Mouse (Mus musculus): ENCODE data around the gene Lactbl1. TPM values are rescaled to one million over a fixed set of nuclear protein-coding genes. Genes with fewer than 3 reads are reported as not detected.

The Lactbl1 gene
- polyA plus RNA-seq, 1 experiment: 1.1 TPM

- Histone ChIP-seq H3K27me3 (ENCODE audit: control insufficient read depth, insufficient read depth, low read length) (no peaks in the 10 kb centered on the region), H3K36me3 (ENCODE audit: control insufficient read depth, insufficient read depth, low read length) (no peaks in the 10 kb centered on the region), H3K4me1 (replicated peaks; ENCODE audit: control insufficient read depth, insufficient read depth, low read length) (peaks cover 8% of the 10 kb centered on the region), H3K27ac (ENCODE audit: control insufficient read depth, insufficient read depth, low read length) (no peak overlapping the region), H3K4me3 (ENCODE audit: control insufficient read depth, insufficient read depth, low read length) (no peak overlapping the region)
- no peak for TF ChIP-seq CTCF (IDR thresholded peaks at IDR 0.05; ENCODE audit: borderline replicate concordance, control insufficient read depth, extremely low read depth, insufficient read depth, low read length, poor library complexity)
- TF ChIP-seq POLR2A (IDR thresholded peaks at IDR 0.05; ENCODE audit: control insufficient read depth, extremely low read depth, insufficient read depth, low read length, poor library complexity): no peak
- DNase-seq: no peak
- WGBS: 75% methylated on average over 7 of the region's 7 CpGs
These were observed 24.0 kb upstream of the Lactbl1 start for GRCm38 (mm10) chr4:136598268-136598876.

- Histone ChIP-seq H3K36me3 (ENCODE audit: control insufficient read depth, insufficient read depth, low read length) (no peaks in the 10 kb centered on the region), H3K27ac (ENCODE audit: control insufficient read depth, insufficient read depth, low read length) (no peak overlapping the region), H3K4me3 (ENCODE audit: control insufficient read depth, insufficient read depth, low read length) (no peak overlapping the region), H3K4me1 (replicated peaks; ENCODE audit: control insufficient read depth, insufficient read depth, low read length) (peaks cover 8% of the 10 kb centered on the region), H3K27me3 (ENCODE audit: control insufficient read depth, insufficient read depth, low read length) (no peaks in the 10 kb centered on the region)
- no peak for TF ChIP-seq POLR2A (IDR thresholded peaks at IDR 0.05; ENCODE audit: control insufficient read depth, extremely low read depth, insufficient read depth, low read length, poor library complexity)
- DNase-seq: no peak
- WGBS: over 99% methylated on average over 3 of the region's 3 CpGs
These were observed 22.6 kb upstream of the Lactbl1 start for GRCm38 (mm10) chr4:136599869-136600268.

GRCm38 (mm10) chr4:136600536-136600935 is 21.9 kb upstream of the Lactbl1 start:
- TF ChIP-seq CTCF (IDR thresholded peaks at IDR 0.05; ENCODE audit: borderline replicate concordance, control insufficient read depth, extremely low read depth, insufficient read depth, low read length, poor library complexity) (no peak), POLR2A (IDR thresholded peaks at IDR 0.05; ENCODE audit: control insufficient read depth, extremely low read depth, insufficient read depth, low read length, poor library complexity) (no peak)
- 95% methylated on average over 2 of the region's 2 CpGs for WGBS

GRCm38 (mm10) chr4:136601476-136601875 is 20.9 kb upstream of the Lactbl1 start:
- Histone ChIP-seq H3K4me3 (ENCODE audit: control insufficient read depth, insufficient read depth, low read length) (peak overlapping the region; percentile 96), H3K4me1 (replicated peaks; ENCODE audit: control insufficient read depth, insufficient read depth, low read length) (peaks cover 8% of the 10 kb centered on the region), H3K36me3 (ENCODE audit: control insufficient read depth, insufficient read depth, low read length) (no peaks in the 10 kb centered on the region), H3K27me3 (ENCODE audit: control insufficient read depth, insufficient read depth, low read length) (no peaks in the 10 kb centered on the region), H3K27ac (ENCODE audit: control insufficient read depth, insufficient read depth, low read length) (no peak overlapping the region)
- peak; percentile 13 for DNase-seq
- TF ChIP-seq CTCF (IDR thresholded peaks at IDR 0.05; ENCODE audit: borderline replicate concordance, control insufficient read depth, extremely low read depth, insufficient read depth, low read length, poor library complexity) (no peak), POLR2A (IDR thresholded peaks at IDR 0.05; ENCODE audit: control insufficient read depth, extremely low read depth, insufficient read depth, low read length, poor library complexity) (no peak)
- 1% methylated on average over 13 of the region's 13 CpGs for WGBS

More at GRCm38 (mm10) chr4:136600536-136600935, 21.9 kb upstream of the Lactbl1 start:
- Histone ChIP-seq H3K4me1 (replicated peaks; ENCODE audit: control insufficient read depth, insufficient read depth, low read length) (peaks cover 8% of the 10 kb centered on the region), H3K4me3 (ENCODE audit: control insufficient read depth, insufficient read depth, low read length) (no peak overlapping the region), H3K27me3 (ENCODE audit: control insufficient read depth, insufficient read depth, low read length) (no peaks in the 10 kb centered on the region), H3K36me3 (ENCODE audit: control insufficient read depth, insufficient read depth, low read length) (no peaks in the 10 kb centered on the region), H3K27ac (ENCODE audit: control insufficient read depth, insufficient read depth, low read length) (no peak overlapping the region)
- no peak for DNase-seq

- DNase-seq: peak; percentile 45
- no peaks in the 10 kb centered on the region for H3K27me3 ChIP-seq (ENCODE audit: control insufficient read depth, insufficient read depth, low read length)
- no peaks in the 10 kb centered on the region for H3K36me3 ChIP-seq (ENCODE audit: control insufficient read depth, insufficient read depth, low read length)
- TF ChIP-seq POLR2A (IDR thresholded peaks at IDR 0.05; ENCODE audit: control insufficient read depth, extremely low read depth, insufficient read depth, low read length, poor library complexity) (no peak), CTCF (IDR thresholded peaks at IDR 0.05; ENCODE audit: borderline replicate concordance, control insufficient read depth, extremely low read depth, insufficient read depth, low read length, poor library complexity) (no peak)
- peaks cover 8% of the 10 kb centered on the region for H3K4me1 ChIP-seq (replicated peaks; ENCODE audit: control insufficient read depth, insufficient read depth, low read length)
- 2% methylated on average over 68 of the region's 68 CpGs for WGBS
- peak overlapping the region; percentile 96 for H3K4me3 ChIP-seq (ENCODE audit: control insufficient read depth, insufficient read depth, low read length)
- peak overlapping the region; percentile 6; the same call in 1 of the 2 replicates for H3K27ac ChIP-seq (ENCODE audit: control insufficient read depth, insufficient read depth, low read length)
These were observed 20.3 kb upstream of the Lactbl1 start for GRCm38 (mm10) chr4:136602018-136602554.

GRCm38 (mm10) chr4:136602568-136602967 is 19.9 kb upstream of the Lactbl1 start, which contains the start of gene Kdm1a:
TSS of gene Kdm1a (minus strand) at chr4:136602723.
- no peaks in the 10 kb centered on the region for H3K27me3 ChIP-seq (ENCODE audit: control insufficient read depth, insufficient read depth, low read length)
- WGBS: under 1% methylated on average over 44 of the region's 45 CpGs
- peak; percentile 95 for DNase-seq
- H3K27ac ChIP-seq (ENCODE audit: control insufficient read depth, insufficient read depth, low read length): peak within 1 kb of the TSS; percentile 6; the same call in 1 of the 2 replicates
- peak within 1 kb of the TSS; percentile 96 for H3K4me3 ChIP-seq (ENCODE audit: control insufficient read depth, insufficient read depth, low read length)
- peak; percentile 86 for TF ChIP-seq POLR2A (IDR thresholded peaks at IDR 0.05; ENCODE audit: control insufficient read depth, extremely low read depth, insufficient read depth, low read length, poor library complexity)
- peak; percentile 90 for TF ChIP-seq CTCF (IDR thresholded peaks at IDR 0.05; ENCODE audit: borderline replicate concordance, control insufficient read depth, extremely low read depth, insufficient read depth, low read length, poor library complexity)
- H3K36me3 ChIP-seq (ENCODE audit: control insufficient read depth, insufficient read depth, low read length): no peaks in the 10 kb centered on the region
- peaks cover 8% of the 10 kb centered on the region for H3K4me1 ChIP-seq (replicated peaks; ENCODE audit: control insufficient read depth, insufficient read depth, low read length)
